Mouse (Mus musculus): ENCODE measurements around the gene Rdh8. TPM values are rescaled to one million over a fixed set of nuclear protein-coding genes. Genes with fewer than 3 reads are reported as not detected.
A peak's percentile ranks its signal among the peaks of the same experiment; 100 is the strongest.
"Not testable (repeated sequence)": the region's sequence is repeated elsewhere in the genome, so short reads cannot be mapped to it uniquely, and the experiment has no call there.

Rdh8 gene
- polyA plus RNA-seq, 1 experiment from 2014 or later: not detected

DNA sequence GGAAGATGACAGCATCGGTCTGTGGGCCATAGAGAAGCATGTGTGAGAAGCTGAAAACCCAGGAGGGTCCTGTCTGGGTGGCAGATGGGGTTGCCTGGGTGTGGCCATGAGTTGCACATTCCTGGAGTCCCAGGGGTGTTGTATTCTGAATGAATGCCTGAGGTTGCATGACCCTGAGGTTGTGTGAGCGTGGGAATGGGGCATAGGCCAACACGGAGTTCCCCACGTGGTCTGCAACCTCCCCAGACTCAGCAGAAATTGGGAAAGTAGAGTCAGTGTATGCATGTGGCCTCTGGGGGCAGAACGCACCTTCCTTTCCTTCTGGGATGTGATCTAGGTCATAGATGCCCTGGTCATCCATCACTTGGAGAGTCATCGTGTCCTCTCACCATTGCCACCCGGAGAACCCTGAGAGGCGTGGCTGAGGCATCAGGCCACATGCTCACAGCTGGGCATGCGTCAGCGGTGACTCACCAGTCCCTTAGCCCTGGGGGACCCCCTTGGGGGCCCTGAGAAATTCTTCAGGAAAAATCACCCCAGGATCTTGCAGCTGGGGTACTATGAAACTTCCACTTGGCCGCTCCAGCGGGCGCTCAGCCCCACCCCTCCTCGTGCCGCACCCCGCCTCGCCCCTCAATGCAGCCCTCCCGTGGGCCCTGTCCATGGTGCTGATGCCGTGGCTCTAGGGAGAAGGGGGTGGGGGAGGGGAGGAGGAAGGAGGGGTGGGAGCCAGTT lies 5.6 kb upstream of the Rdh8 start:
- Histone ChIP-seq H3K4me2 (peak overlapping the region; percentile 11; the same call in 1 of the 2 replicates), H3K4me1 (peaks cover 12% of the 10 kb centered on the region), H3K9me3 (no peaks in the 10 kb centered on the region), H3K27me3 (peaks cover 8% of the 10 kb centered on the region; the same call in 1 of the 2 replicates), H3K27ac (no peak overlapping the region), H3K4me3 (no peak overlapping the region), H3K9ac (no peak overlapping the region), H3K36me3 (no peaks in the 10 kb centered on the region)
- peak; percentile 41; the same call in 1 of the 2 replicates for ATAC-seq (ENCODE audit: borderline replicate concordance, extremely low read depth, low FRiP score, low TSS enrichment)
- 11% methylated on average over 19 of the region's 19 CpGs for WGBS

DNA sequence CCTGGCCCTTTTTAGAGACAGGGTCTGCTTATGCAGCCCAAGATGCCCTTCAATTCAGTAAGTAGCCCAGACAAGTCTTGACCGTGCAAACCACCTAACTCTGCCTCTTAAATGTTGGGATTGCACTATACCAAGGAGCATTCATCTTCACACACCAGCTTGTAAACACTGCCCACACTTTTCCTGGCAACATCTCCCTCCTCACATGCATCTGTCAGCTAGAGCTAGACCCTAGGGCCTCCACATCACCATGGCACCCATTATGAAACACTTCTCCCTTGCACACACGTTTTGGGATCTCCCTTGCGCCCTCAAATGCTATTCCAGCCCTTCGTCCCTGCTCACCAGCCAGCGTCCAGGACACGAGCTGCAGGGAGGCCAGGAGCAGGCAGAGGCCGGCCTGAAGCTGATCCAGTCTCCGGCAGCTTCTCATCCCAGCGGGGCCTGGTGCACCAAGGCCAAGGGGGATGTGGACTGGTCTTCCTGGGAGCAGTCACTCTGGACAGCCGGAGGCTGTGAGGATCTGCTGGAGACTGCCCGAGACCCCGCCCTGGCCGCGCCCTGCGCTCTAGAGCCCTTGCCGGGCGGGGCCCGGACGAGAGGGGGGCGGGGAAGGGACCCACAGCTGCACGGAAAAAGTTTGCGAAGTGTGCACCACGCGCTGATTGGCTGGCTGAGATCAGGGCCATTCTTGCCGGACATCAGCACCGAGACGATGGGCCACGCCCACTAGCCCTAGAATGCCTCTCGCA lies 3.6 kb upstream of the Rdh8 start, which contains the start of gene Col5a3:
TSS of gene Col5a3 (minus strand) at position 547 of the 752 bp plus-strand sequence.
- H3K4me3 ChIP-seq: peak within 1 kb of the TSS; percentile 16
- WGBS: 3% methylated on average over 29 of the region's 29 CpGs
- peak within 1 kb of the TSS; percentile 46 for H3K4me2 ChIP-seq
- H3K27me3 ChIP-seq: peaks cover 8% of the 10 kb centered on the region; the same call in 1 of the 2 replicates
- no peak within 1 kb of the TSS for H3K9ac ChIP-seq
- peak; percentile 77; the same call in 1 of the 2 replicates for ATAC-seq (ENCODE audit: borderline replicate concordance, extremely low read depth, low FRiP score, low TSS enrichment)
- H3K36me3 ChIP-seq: no peaks in the 10 kb centered on the region
- no peak within 1 kb of the TSS for H3K27ac ChIP-seq
- H3K9me3 ChIP-seq: no peaks in the 10 kb centered on the region
- peaks cover 12% of the 10 kb centered on the region for H3K4me1 ChIP-seq

DNA sequence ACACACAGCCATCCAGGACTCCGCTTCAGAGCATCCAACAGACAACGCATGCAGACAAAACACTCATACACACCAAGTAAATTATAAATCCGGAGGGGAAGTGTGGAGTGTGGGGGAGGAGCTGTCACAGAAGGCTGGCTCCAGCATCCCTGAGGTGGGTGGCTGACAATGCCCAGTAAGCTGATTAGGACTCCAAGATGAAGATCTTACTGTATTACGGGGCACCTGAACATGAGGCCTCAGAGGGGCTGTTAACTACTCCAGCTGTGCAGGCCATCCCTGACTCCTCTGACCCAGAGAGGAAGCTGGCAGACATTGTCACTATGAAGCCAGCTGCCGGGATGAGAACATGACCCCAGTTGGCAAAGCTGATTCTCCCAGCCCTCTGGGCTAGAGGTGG lies 1.7 kb downstream of the Rdh8 start:
- H3K4me2 ChIP-seq: no peak overlapping the region
- H3K9me3 ChIP-seq: no peaks in the 10 kb centered on the region
- no peak overlapping the region for H3K9ac ChIP-seq
- no peak for ATAC-seq (ENCODE audit: borderline replicate concordance, extremely low read depth, low FRiP score, low TSS enrichment)
- H3K36me3 ChIP-seq: no peaks in the 10 kb centered on the region
- H3K27ac ChIP-seq: no peak overlapping the region
- 73% methylated on average over 5 of the region's 5 CpGs for WGBS
- H3K27me3 ChIP-seq: no peaks in the 10 kb centered on the region
- H3K4me1 ChIP-seq: peaks cover 2% of the 10 kb centered on the region
- no peak overlapping the region for H3K4me3 ChIP-seq

DNA sequence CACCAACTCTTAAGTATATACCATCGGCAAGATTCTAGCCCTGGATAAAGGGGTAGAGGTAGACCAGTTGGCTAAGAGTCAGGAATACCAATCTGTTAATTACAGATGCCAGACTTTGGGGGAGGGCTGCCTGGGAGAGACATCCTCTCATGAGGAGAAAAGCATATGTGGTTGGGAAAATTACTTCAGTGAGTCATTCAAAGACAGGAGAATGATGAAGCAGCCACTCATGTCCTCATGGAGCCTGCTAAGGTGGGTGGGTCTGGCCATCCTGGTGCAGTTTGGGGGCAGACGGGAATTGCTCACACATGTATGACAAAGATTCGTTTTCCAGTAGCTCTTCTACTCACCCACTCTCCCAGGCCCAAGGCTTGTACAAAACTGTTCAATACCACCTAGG lies 4.5 kb downstream of the Rdh8 start:
- ATAC-seq (ENCODE audit: borderline replicate concordance, extremely low read depth, low FRiP score, low TSS enrichment): no peak
- Histone ChIP-seq H3K4me3 (no peak overlapping the region), H3K9me3 (no peaks in the 10 kb centered on the region), H3K36me3 (no peaks in the 10 kb centered on the region), H3K27ac (no peak overlapping the region), H3K4me1 (no peaks in the 10 kb centered on the region), H3K27me3 (no peaks in the 10 kb centered on the region), H3K9ac (no peak overlapping the region), H3K4me2 (no peak overlapping the region)
- 76% methylated on average over 3 of the region's 3 CpGs for WGBS

DNA sequence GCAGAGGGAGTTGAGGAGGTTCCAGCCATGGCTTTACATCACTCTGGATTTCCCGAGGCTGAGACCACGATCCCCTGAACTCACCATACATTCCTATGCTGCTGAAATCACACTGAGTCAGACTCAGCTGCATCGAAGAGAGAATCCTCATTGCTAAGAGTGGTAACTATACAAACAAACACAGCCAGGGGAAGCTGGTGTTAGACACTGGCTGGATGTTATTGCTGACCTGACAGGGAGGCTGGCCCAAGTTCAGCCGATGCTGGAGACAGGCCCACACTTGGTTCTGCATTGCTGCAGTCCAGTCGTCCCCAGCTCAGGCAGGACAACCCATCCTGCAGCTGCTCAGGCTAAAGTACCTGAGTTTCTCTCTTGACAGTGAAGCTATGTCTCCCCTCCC lies 7.5 kb downstream of the Rdh8 start:
- Histone ChIP-seq H3K9me3 (no peaks in the 10 kb centered on the region), H3K9ac (no peak overlapping the region), H3K27ac (no peak overlapping the region), H3K4me3 (no peak overlapping the region), H3K4me1 (no peaks in the 10 kb centered on the region), H3K27me3 (no peaks in the 10 kb centered on the region), H3K36me3 (no peaks in the 10 kb centered on the region), H3K4me2 (no peak overlapping the region)
- no peak for ATAC-seq (ENCODE audit: borderline replicate concordance, extremely low read depth, low FRiP score, low TSS enrichment)
- 36% methylated on average over 5 of the region's 5 CpGs for WGBS

DNA sequence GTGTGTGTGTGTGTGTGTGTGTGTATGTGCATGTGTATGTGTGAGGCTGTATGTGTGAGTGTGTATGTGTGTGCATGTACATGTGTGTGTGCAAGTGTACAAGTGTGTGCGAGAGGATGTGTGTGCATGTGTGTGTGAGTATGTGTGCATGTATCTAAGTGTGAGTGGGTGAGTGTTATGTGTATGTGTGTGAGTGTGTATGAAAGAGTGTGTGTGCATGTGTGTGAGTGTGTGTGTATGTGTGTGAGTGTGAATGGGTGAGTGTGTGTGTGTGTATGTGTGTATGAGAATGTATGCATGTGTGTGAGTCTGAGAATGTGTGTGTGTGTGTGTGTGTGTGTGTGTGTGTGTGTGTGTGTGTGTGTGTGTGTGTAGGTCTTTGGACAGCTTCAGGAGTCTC lies 9.8 kb downstream of the Rdh8 start:
- Histone ChIP-seq H3K4me3 (no peak overlapping the region), H3K4me1 (no peaks in the 10 kb centered on the region), H3K9ac (no peak overlapping the region), H3K27ac (no peak overlapping the region), H3K27me3 (no peaks in the 10 kb centered on the region), H3K4me2 (no peak overlapping the region), H3K9me3 (no peaks in the 10 kb centered on the region), H3K36me3 (no peaks in the 10 kb centered on the region)
- 88% methylated on average over 1 of the region's 1 CpGs for WGBS
- ATAC-seq (ENCODE audit: borderline replicate concordance, extremely low read depth, low FRiP score, low TSS enrichment): no peak

DNA sequence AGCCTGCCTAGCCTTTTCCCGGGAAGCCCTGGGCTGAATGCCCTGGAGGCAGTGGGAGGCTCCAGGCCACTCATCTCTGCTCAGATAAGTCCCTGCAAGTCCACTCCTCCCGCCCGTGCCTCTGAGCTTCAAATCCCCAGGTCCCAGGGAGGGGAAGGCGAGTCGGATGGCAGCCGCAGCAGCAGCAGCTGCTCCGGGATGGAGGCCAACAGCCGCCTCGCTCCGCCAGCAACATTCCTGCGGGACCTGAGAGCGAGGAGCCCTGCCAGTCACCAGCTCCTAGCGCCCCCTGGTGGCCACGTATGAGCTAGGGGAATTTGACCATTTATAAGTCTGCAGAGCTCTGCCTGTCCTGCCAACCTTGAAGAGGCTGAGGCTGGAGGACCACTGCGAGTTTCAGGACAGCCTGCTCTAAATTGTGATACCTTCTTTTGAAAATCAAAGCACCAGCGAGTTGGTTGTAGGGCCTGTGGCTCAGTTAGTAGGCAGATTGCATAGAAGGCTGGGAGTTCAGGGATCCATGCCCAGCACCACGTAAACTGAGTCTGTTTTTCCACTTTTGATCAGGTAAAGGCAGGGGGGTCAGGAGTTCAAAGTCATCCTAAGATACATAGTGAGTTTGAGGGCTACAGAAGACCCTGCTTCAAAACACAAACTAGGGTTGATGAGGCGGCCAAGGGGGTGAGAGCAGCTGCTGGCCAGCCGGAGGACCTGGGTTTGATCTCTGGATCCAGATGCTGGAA lies 12.8 kb downstream of the Rdh8 start:
- Histone ChIP-seq H3K9ac (no peak overlapping the region), H3K27me3 (no peaks in the 10 kb centered on the region), H3K4me3 (no peak overlapping the region), H3K27ac (no peak overlapping the region), H3K4me2 (no peak overlapping the region), H3K9me3 (no peaks in the 10 kb centered on the region), H3K36me3 (no peaks in the 10 kb centered on the region), H3K4me1 (no peaks in the 10 kb centered on the region)
- WGBS: 15% methylated on average over 19 of the region's 19 CpGs
- ATAC-seq (ENCODE audit: borderline replicate concordance, extremely low read depth, low FRiP score, low TSS enrichment): peak; percentile 90

DNA sequence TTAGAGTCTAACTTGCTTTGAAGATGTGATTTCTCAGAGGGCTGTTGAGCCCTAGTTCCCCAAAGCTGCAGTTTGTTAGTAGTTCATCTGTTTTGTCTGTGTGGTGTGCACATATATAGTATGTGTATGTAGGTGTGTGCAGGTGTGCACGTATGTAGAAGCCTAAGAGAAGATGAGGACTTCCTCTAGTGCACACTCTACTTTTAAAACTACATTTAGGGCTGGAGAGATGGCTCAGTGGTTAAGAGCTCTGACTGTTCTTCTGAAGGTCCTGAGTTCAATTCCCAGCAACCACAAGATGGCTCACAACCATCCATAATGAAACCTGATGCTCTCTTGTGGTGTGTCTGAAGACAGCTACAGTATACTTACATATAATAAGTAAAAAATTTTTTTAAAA lies 16.6 kb downstream of the Rdh8 start:
- no peaks in the 10 kb centered on the region for H3K27me3 ChIP-seq
- H3K4me1 ChIP-seq: no peaks in the 10 kb centered on the region
- no peaks in the 10 kb centered on the region for H3K9me3 ChIP-seq
- WGBS: 70% methylated on average over 1 of the region's 1 CpGs
- no peak overlapping the region for H3K27ac ChIP-seq
- ATAC-seq (ENCODE audit: borderline replicate concordance, extremely low read depth, low FRiP score, low TSS enrichment): no peak
- H3K4me2 ChIP-seq: no peak overlapping the region
- no peak overlapping the region for H3K9ac ChIP-seq
- no peaks in the 10 kb centered on the region for H3K36me3 ChIP-seq
- no peak overlapping the region for H3K4me3 ChIP-seq

DNA sequence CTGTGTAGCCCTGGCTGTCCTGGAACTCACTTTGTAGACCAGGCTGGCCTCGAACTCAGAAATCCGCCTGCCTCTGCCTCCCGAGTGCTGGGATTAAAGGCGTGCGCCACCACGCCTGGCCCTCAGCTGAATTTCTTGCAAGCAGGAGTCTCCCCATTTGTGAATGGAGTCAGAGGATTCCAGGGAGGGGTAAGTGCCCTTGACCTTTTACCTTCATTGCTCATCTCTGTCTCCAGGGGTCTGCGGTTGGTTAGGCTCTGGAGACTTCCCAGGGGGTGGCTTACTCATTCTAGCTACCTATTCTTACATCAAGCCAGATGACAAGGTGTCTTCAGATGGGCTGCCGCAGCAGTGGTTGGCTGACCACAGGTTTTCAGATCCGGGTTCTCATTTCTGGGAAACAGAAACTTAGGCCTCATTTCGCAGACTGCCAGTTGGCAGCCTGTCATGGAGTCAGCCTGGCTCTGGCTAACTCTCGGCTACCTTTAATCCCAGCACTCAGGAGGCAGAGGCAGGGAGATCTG lies 17.2 kb downstream of the Rdh8 start:
- H3K9me3 ChIP-seq; H3K9ac ChIP-seq; ATAC-seq (ENCODE audit: borderline replicate concordance, extremely low read depth, low FRiP score, low TSS enrichment); H3K4me1 ChIP-seq; H3K4me2 ChIP-seq; H3K27ac ChIP-seq; H3K4me3 ChIP-seq; H3K27me3 ChIP-seq; H3K36me3 ChIP-seq: not testable (repeated sequence)
- 80% methylated on average over 11 of the region's 11 CpGs for WGBS

DNA sequence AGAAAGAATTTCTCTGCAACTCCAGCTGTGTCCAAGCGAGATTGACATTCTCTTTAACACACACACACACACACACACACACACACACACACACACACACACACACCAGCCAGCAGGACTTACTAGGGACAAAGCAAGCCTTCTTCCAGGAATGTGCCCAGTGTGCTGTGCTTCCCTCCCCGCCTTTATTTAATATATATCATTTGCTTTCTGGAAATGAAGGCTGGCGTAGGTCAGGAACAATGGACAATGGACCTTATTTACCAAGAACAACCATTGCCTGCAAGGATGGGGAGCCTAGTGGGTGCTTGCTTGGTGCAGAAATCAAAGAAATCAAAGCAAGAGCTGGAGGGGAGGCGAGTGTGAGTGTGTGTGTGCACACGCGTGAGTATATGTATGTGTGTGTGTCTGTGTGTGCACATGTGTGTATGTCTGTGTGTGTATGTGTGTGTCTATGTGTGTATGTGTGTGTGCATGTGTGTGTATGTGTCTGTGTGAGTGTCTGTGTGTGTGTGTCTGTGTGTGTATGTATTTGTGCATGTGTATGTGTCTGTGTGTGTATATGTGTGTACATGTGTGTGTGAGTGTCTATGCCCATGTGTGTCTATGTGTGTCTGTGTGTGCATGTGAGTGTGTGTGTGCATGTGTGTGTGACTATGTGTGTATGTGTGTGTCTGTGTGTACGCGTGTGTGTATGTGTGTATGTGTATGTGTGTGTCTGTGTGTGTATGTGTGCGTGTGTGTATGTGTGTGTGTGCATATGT lies 19.1 kb downstream of the Rdh8 start:
- Histone ChIP-seq H3K27me3 (no peaks in the 10 kb centered on the region), H3K27ac (no peak overlapping the region), H3K4me3 (no peak overlapping the region), H3K4me1 (no peaks in the 10 kb centered on the region), H3K9ac (no peak overlapping the region), H3K36me3 (no peaks in the 10 kb centered on the region), H3K4me2 (no peak overlapping the region), H3K9me3 (no peaks in the 10 kb centered on the region)
- 75% methylated on average over 9 of the region's 9 CpGs for WGBS
- no peak for ATAC-seq (ENCODE audit: borderline replicate concordance, extremely low read depth, low FRiP score, low TSS enrichment)

DNA sequence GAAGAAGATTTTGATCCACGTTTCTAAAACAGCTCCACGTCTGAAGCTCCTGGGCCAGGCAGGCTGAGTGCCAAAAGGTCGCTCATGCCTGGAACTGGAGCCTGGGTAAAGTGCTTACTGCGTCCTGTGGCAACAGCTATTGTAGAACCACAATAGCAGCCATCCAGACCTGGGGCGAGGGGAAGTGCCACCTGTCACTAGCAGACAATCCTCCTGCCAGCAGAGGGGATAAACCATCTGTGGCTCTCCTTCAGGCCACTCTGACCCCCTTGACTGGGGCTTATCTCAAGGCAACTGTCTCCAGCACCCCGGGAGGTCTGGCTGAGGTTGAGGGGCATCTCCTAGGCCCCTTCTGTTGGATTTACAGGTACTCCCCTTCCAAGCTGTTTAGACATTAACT lies 20.6 kb downstream of the Rdh8 start:
- no peak for ATAC-seq (ENCODE audit: borderline replicate concordance, extremely low read depth, low FRiP score, low TSS enrichment)

More for the DNA sequence above, 20.6 kb downstream of the Rdh8 start:
- Histone ChIP-seq H3K36me3 (no peaks in the 10 kb centered on the region), H3K27me3 (no peaks in the 10 kb centered on the region), H3K9ac (no peak overlapping the region), H3K9me3 (no peaks in the 10 kb centered on the region), H3K4me1 (no peaks in the 10 kb centered on the region), H3K27ac (no peak overlapping the region), H3K4me3 (no peak overlapping the region), H3K4me2 (no peak overlapping the region)
- 46% methylated on average over 6 of the region's 6 CpGs for WGBS
